In the genomic region with DNA sequence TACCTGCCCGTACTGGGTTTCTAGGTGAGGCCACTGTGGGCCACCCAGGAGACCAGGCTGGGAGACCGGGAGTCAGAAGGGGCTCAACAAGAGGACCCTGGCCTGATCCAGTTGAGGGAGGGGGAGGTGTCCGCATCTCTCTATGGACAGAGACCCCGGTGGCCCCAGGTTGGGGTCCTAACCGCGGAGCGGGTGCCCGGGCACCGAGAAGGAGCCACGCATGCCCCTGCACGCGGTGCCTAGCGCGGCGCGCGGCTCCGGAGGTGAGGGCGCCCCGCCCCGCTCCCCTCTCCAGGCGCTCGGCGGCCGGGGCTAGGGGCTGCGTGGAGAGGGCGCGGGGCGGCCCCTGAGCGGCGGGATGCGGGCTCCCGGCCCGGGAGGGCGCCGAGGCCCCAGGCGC, we compare ENCODE assay signal across 10 mouse cellular contexts. TPM values are rescaled to one million over a fixed set of nuclear protein-coding genes. Genes with fewer than 3 reads are reported as not detected.
DNase-seq lines count a peak whose midpoint lies in the region; ATAC-seq lines count a peak whose summit lies in the region.
"Had no signal": no experiment of that assay in that cellular context is flagged by ENCODE, and none has a peak within 500 bp of the region (broad histone marks: within the 10 kb centered on the region; RNA-seq: fewer than 3 reads in every experiment).

A gene (plus strand): TSS at position 81 of the 400 bp plus-strand sequence.

- peak within 1 kb of the TSS; percentile 73 for H3K4me2 ChIP-seq in heart, embryonic 16.5 days (ENCODE audit: low read depth, low read length)
- H3K4me2 ChIP-seq in intestine, embryonic 14.5 days (ENCODE audit: low read length), result peak within 1 kb of the TSS; percentile 77
- H3K4me2 ChIP-seq in midbrain, embryonic 12.5 days (replicated peaks), result peak within 1 kb of the TSS; percentile 86

- H3K4me3 ChIP-seq in heart, embryonic 16.5 days (ENCODE audit: low read length), result peak within 1 kb of the TSS; percentile 49
- peak within 1 kb of the TSS; percentile 70 for H3K4me3 ChIP-seq in embryonic facial prominence, embryonic 10.5 days
- peak within 1 kb of the TSS; percentile 46 for H3K4me3 ChIP-seq in intestine, embryonic 14.5 days (ENCODE audit: low read depth, low read length)
- H3K4me3 ChIP-seq in midbrain, embryonic 12.5 days, result peak within 1 kb of the TSS; percentile 61
- H3K4me3 ChIP-seq: myocyte had no signal

- no peak for DNase-seq in heart, postnatal 36 days
- peak; percentile 42 for DNase-seq in embryonic facial prominence, embryonic 10.5 days (ENCODE audit: low spot score)
- DNase-seq in intestine, embryonic 14.5 days (ENCODE audit: low spot score), result peak; percentile 61
- no peak for DNase-seq in cerebellum, postnatal 14 days
- DNase-seq in adrenal gland, postnatal 10 days, result no peak
- no peak for DNase-seq in thymus, postnatal 14 days

- 5% methylated on average over 25 of the region's 37 CpGs for WGBS in heart, embryonic 16.5 days
- WGBS in embryonic facial prominence, embryonic 10.5 days, result 3% methylated on average over 37 of the region's 37 CpGs
- 4% methylated on average over 26 of the region's 37 CpGs for WGBS in intestine, embryonic 14.5 days
- WGBS in midbrain, embryonic 12.5 days, result 2% methylated on average over 30 of the region's 37 CpGs

- H3K27me3 ChIP-seq in heart, embryonic 16.5 days (ENCODE audit: control insufficient read depth, insufficient read depth, low read length), result peaks cover 91% of the 10 kb centered on the region
- H3K27me3 ChIP-seq in embryonic facial prominence, embryonic 10.5 days (replicated peaks; ENCODE audit: low read depth, poor library complexity, severe bottlenecking), result peaks cover 84% of the 10 kb centered on the region
- peaks cover 60% of the 10 kb centered on the region for H3K27me3 ChIP-seq in intestine, embryonic 14.5 days (replicated peaks; ENCODE audit: control insufficient read depth, insufficient read depth, low read length)
- H3K27me3 ChIP-seq in midbrain, embryonic 12.5 days, result peaks cover 70% of the 10 kb centered on the region

- intact Hi-C loops in heart, postnatal 36 days (cut with DNase I), result no loop called here

- H3K9me3 ChIP-seq in heart, embryonic 16.5 days (replicated peaks; ENCODE audit: control insufficient read depth, low read length), result no peaks in the 10 kb centered on the region
- H3K9me3 ChIP-seq in embryonic facial prominence, embryonic 10.5 days, result no peaks in the 10 kb centered on the region
- H3K9me3 ChIP-seq in intestine, embryonic 14.5 days (ENCODE audit: control insufficient read depth, low read length), result no peaks in the 10 kb centered on the region
- no peaks in the 10 kb centered on the region for H3K9me3 ChIP-seq in midbrain, embryonic 12.5 days

- ATAC-seq in heart, embryonic 16.5 days (replicated peaks; ENCODE audit: extremely low read depth, insufficient read depth, low FRiP score), result no peak
- ATAC-seq in intestine, embryonic 14.5 days (replicated peaks; ENCODE audit: low FRiP score, low TSS enrichment, low read depth), result 0 out of 2 replicates have a peak, but pooled peaks have one; percentile 50
- peak; percentile 69 for ATAC-seq in midbrain, embryonic 12.5 days (ENCODE audit: low FRiP score, low read depth)

- H3K27ac ChIP-seq in heart, embryonic 16.5 days (ENCODE audit: low read length), result no peak within 1 kb of the TSS
- H3K27ac ChIP-seq in embryonic facial prominence, embryonic 10.5 days (replicated peaks), result peak within 1 kb of the TSS; percentile 78
- H3K27ac ChIP-seq in intestine, embryonic 14.5 days (ENCODE audit: low read depth), result no peak within 1 kb of the TSS
- H3K27ac ChIP-seq in midbrain, embryonic 12.5 days (replicated peaks), result no peak within 1 kb of the TSS

- no peaks in the 10 kb centered on the region for H3K36me3 ChIP-seq in heart, embryonic 16.5 days (ENCODE audit: control insufficient read depth, insufficient read depth)
- no peaks in the 10 kb centered on the region for H3K36me3 ChIP-seq in embryonic facial prominence, embryonic 10.5 days (replicated peaks)
- H3K36me3 ChIP-seq in intestine, embryonic 14.5 days (ENCODE audit: control insufficient read depth, insufficient read depth, low read length), result no peaks in the 10 kb centered on the region
- no peaks in the 10 kb centered on the region for H3K36me3 ChIP-seq in midbrain, embryonic 12.5 days
- H3K36me3 ChIP-seq: G1E had no signal

- H3K9ac ChIP-seq in heart, embryonic 16.5 days (ENCODE audit: low read length), result peak within 1 kb of the TSS; percentile 26; the same call in 1 of the 2 replicates
- H3K9ac ChIP-seq in intestine, embryonic 14.5 days (ENCODE audit: low read length), result peak within 1 kb of the TSS; percentile 25; the same call in 1 of the 2 replicates
- peak within 1 kb of the TSS; percentile 66 for H3K9ac ChIP-seq in midbrain, embryonic 12.5 days (replicated peaks)

- no peaks in the 10 kb centered on the region for H3K4me1 ChIP-seq in heart, embryonic 16.5 days (ENCODE audit: control insufficient read depth, insufficient read depth, low read length)
- peaks cover 27% of the 10 kb centered on the region for H3K4me1 ChIP-seq in embryonic facial prominence, embryonic 10.5 days
- no peaks in the 10 kb centered on the region for H3K4me1 ChIP-seq in intestine, embryonic 14.5 days (replicated peaks; ENCODE audit: control insufficient read depth, insufficient read depth, low read length)
- peaks cover 23% of the 10 kb centered on the region; the same call in 1 of the 2 replicates for H3K4me1 ChIP-seq in midbrain, embryonic 12.5 days

RNA-seq across cellular contexts. Expression of the gene that starts here (rescaled TPM):
- 0.17 and 0.21 TPM in 2 replicates for polyA plus RNA-seq in heart, embryonic 16.5 days (2015; fragmentation: Nextera tagmentation; extraction: Ambion mirVana)
- total RNA-seq in heart, postnatal 36 days (2021), result not detected
- 6.4 and 7.0 TPM in 2 replicates for polyA plus RNA-seq in embryonic facial prominence, embryonic 10.5 days (2016; fragmentation: Nextera tagmentation; extraction: Ambion mirVana)
- 0.31 and 0.39 TPM in 2 replicates for polyA plus RNA-seq in intestine, embryonic 14.5 days (2014; fragmentation: Nextera tagmentation; extraction: Ambion mirVana)
- 6.7 and 10.8 TPM in 2 replicates for polyA plus RNA-seq in midbrain, embryonic 12.5 days (2016; fragmentation: Nextera tagmentation; extraction: Ambion mirVana)
- total RNA-seq in adrenal gland, postnatal 10 days (2021), result under 1 TPM in 1 of 2 experiments, not detected in 1; 0.27 TPM
- total RNA-seq: G1E had no signal
- polyA plus RNA-seq: G1E, myocyte had no signal

Comparison
In these comparisons a context has a peak if more than half of its experiments do, and no peak if none do; other contexts are left out.
1. Peak in DNase-seq, ATAC-seq, H3K4me3 ChIP-seq, H3K9ac ChIP-seq and H3K4me2 ChIP-seq in intestine, embryonic 14.5 days; RNA of the gene not detected or under 1 TPM.